Mouse (Mus musculus) neutrophil, adult 59 days (primary cell): ENCODE results near the gene Amd1. TPM values are rescaled to one million over a fixed set of nuclear protein-coding genes. Genes with fewer than 3 reads are reported as not detected.

Source experiments
- total RNA-seq, 2 experiments: library from RNA; stranded (reverse); gene quantifications; 1 replicate in 1 of 2; 2 replicates in 1 of 2; pipeline ENCODE4 v1.2.4; 2023

Gene Amd1
- 10 to 100 TPM; 26.6 to 27.9 TPM for total RNA-seq

DNA sequence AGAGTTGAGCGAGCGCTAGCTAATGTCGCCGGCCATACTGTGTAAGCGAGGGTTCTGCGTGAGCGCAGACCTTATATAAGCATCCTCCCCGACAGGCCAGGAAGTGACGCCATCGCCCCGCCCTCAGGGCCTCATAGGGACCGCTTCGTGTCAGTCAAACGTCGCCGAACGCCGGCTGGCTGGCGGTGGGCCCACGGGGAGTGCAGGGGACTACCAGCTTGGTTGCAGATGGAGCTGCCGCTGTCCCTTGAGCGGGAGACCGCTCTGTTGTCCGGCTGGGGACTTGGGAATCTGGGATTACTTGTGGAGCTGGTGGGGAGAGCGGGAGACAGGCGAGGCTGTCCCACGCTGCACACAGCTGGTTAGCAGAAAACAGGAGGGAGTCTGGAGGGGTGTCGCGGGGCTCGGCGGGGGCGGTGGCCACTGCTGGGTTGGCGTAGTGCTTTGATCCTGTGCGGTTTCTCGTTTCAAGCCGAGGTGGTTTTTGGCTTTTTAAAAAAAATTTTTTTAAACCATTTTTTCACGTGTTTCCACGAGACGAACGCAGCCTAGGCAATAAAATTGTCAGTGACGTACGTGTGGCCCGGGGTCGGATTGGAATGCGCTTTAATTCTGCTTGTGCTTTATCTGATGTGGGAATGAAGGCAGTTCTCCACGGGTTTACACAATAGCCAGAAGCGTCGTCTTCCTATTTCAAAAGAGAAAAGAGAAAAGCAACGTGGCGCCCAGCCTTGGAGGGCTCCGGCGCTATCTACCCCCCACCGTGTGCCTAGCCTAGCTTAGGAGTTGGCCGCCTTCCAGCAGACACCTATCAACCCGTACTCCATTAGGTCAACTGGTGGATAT lies at the start of gene Amd1:
Gene Amd1, minus strand, starts transcription at position 47 of the 846 bp plus-strand sequence.

DNA sequence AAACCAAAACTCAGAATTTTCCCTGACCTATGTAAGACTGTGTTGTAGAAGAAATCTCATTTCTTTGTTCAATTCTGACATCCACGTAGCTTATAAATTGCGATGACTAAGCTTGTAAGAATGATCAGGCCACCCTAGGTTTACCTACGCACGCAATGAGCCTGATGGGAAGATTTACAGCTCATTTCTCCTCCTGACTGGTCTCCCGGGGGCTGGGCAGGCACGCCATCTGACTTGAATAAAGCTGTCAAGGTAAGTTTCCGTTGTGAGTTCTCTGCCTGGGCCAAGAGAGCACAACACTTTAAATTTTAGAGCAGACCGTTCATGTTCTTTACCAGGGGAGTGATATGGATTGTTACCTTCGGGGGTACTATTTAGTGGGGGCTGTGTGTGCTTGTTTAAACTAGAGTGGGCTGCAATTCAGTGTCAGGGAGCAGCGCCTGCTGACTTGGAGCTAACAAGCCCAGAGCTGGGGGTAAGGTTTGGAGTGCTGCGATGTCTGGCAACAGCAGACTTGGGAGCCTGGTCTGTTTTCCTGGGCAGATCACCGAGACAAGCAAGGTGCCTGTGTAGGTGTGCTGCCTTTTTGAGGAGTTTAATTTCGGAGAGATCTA lies 37.5 kb upstream of the Amd1 start, which contains the start of gene Cdk19:
Gene Cdk19, plus strand, starts transcription at position 214 of the 614 bp plus-strand sequence.

DNA sequence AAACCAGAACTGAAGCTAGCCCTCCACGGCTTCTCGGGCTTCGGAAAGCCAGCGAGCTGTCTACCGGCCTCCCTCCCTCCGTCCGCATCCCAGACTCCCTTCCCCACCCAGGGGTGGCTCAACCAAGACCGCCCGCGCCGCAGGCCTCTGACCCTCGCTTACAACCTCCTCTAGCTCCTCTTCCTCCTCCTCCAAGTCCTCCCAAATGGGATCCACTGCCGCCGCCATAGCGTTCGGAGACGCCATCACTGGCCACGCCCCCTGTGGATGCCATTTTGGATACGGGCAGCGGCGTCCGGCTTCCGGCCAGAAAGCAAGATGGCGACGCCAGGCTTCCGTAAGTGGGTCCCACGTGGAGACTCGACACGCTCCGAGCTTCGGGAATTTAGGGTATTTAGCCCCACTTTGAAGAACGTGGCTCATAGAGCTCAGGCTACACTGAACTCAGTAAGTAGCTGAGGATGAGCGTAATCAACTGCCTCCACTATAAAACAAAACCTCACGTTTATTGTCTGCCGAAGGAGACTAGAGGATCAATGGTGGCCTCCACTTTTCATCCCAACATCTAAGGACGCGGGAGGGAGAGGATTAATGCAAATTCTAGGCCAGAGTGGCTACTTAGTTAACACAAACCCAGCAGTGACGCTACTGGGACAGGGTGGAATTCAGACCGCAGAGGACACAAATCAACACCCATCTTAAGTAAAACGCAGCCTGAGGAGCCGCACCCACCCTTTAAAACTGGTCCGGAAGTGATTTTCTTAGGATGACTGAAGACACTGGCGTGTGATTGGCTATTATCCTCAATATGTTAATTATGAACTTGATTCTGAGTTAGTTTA lies 44.4 kb downstream of the Amd1 start, which contains the start of gene Gtf3c6:
Gene Gtf3c6, minus strand, starts transcription at position 695 of the 842 bp plus-strand sequence.

DNA sequence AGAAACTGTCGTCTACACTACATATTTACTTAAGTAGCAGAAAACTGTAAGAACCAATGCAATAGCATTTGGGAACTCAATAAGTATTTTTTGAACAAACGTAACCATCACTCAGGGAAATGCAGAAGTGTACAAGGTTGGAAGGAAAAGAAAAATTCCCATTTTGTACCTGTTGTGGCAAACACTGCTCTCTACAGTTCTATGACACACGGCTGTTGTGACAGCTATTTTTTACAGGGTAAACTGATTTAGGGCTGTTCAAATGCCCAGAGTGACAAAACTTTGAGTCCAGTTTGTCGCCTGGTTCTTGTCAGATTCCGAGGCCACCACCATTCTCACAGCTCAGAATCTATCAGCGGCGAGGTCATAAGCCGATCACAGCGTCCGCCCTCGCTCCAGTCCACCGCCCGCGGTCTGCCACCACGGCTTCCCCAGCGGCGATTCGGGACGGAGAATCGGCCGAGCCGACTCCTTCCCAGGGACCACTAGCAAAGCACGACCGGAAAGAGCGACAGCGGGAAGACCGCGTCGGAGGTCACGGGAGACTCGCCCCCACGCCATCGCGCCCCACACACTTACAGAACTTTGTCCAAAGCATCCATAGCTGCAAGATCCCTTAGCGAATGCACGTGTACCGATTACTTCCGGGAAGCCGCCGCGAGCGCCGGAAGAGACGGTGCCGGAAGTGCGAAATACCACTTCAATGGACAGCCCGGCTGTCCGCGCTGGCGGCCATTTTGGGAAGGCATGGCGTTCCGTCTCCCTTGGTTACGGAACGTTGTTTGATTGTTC lies 55.4 kb downstream of the Amd1 start, which contains the start of gene Rpf2:
Gene Rpf2, minus strand, starts transcription at position 663 of the 792 bp plus-strand sequence.

Other genes starting within 250 kb of the Amd1 start
- 10 to 100 TPM; 22.2 to 29.1 TPM for gene Slc16a10, start 159.9 kb downstream of the Amd1 start, total RNA-seq
- 1 to 10 TPM; 7.8 to 8.2 TPM for gene Rpf2, start 55.1 kb downstream of the Amd1 start, total RNA-seq
- 10 to 100 TPM in 1 of 2 experiments, 1 to 10 TPM in 1; 7.8 to 10.7 TPM for gene Gtf3c6, start 44.1 kb downstream of the Amd1 start, total RNA-seq
- gene Cdk19, start 37.4 kb upstream of the Amd1 start, total RNA-seq: 10 to 100 TPM; 35.6 to 43.0 TPM